ENCODE assay signal across 23 mouse cellular contexts in genomic region chr9:23151953-23152490, GRCm38 (mm10).
DNase-seq lines count a peak whose midpoint lies in the region; ATAC-seq and TF ChIP-seq lines count a peak whose summit lies in the region.
"Had no signal": no experiment of that assay in that cellular context is flagged by ENCODE, and none has a peak within 500 bp of the region (broad histone marks: within the 10 kb centered on the region; RNA-seq: fewer than 3 reads in every experiment).

No protein-coding gene starts in this region.

- no peaks in the 10 kb centered on the region for H3K27me3 ChIP-seq in lung, postnatal 0 days (replicated peaks; ENCODE audit: insufficient read depth, low read length)
- no peaks in the 10 kb centered on the region for H3K27me3 ChIP-seq in intestine, embryonic 15.5 days (replicated peaks)
- no peaks in the 10 kb centered on the region for H3K27me3 ChIP-seq in stomach, postnatal 0 days (ENCODE audit: control insufficient read depth, insufficient read depth, low read length)
- H3K27me3 ChIP-seq: embryonic facial prominence, embryonic 13.5 days; forebrain, embryonic 13.5 days; hindbrain, embryonic 13.5 days; Patski had no signal

- no peak for TF ChIP-seq CTCF in lung, postnatal 0 days (IDR thresholded peaks at IDR 0.05)
- TF ChIP-seq CTCF in stomach, postnatal 0 days (IDR thresholded peaks at IDR 0.05; ENCODE audit: low read depth): no peak

- H3K36me3 ChIP-seq in lung, postnatal 0 days (ENCODE audit: insufficient read depth, low read length): no peaks in the 10 kb centered on the region
- no peaks in the 10 kb centered on the region for H3K36me3 ChIP-seq in intestine, embryonic 15.5 days
- no peaks in the 10 kb centered on the region for H3K36me3 ChIP-seq in stomach, postnatal 0 days (ENCODE audit: control insufficient read depth, insufficient read depth, low read length)
- H3K36me3 ChIP-seq: embryonic facial prominence, embryonic 10.5 days; embryonic facial prominence, embryonic 13.5 days; forebrain, embryonic 10.5 days; hindbrain, embryonic 13.5 days had no signal

- no peak for ATAC-seq in lung, postnatal 0 days
- ATAC-seq in intestine, embryonic 15.5 days: peak; percentile 80
- ATAC-seq in stomach, postnatal 0 days (ENCODE audit: low FRiP score, low TSS enrichment): peak; percentile 63; the same call in 1 of the 2 replicates
- no peak for ATAC-seq in granulocyte monocyte progenitor cell, adult 5-6 weeks (replicated peaks; ENCODE audit: poor library complexity, severe bottlenecking)
- ATAC-seq: forebrain, embryonic 13.5 days; forebrain, embryonic 16.5 days; hindbrain, embryonic 16.5 days; Patski had no signal

- H3K4me1 ChIP-seq in lung, postnatal 0 days (ENCODE audit: insufficient read depth, low read depth, low read length): no peaks in the 10 kb centered on the region
- H3K4me1 ChIP-seq in intestine, embryonic 15.5 days (replicated peaks): no peaks in the 10 kb centered on the region
- H3K4me1 ChIP-seq in stomach, postnatal 0 days (replicated peaks; ENCODE audit: control insufficient read depth, insufficient read depth): no peaks in the 10 kb centered on the region
- H3K4me1 ChIP-seq: embryonic facial prominence, embryonic 10.5 days; forebrain, embryonic 10.5 days; hindbrain, embryonic 13.5 days had no signal

- H3K4me3 ChIP-seq in lung, postnatal 0 days (ENCODE audit: low read depth, low read length): no peak overlapping the region
- H3K4me3 ChIP-seq in intestine, embryonic 15.5 days (replicated peaks): no peak overlapping the region
- H3K4me3 ChIP-seq in stomach, postnatal 0 days (ENCODE audit: low read depth, low read length): no peak overlapping the region
- H3K4me3 ChIP-seq: embryonic facial prominence, embryonic 10.5 days; embryonic facial prominence, embryonic 13.5 days; forebrain, embryonic 10.5 days; forebrain, embryonic 13.5 days; hindbrain, embryonic 13.5 days had no signal

- H3K9me3 ChIP-seq in lung, postnatal 0 days (ENCODE audit: low read length): no peaks in the 10 kb centered on the region
- H3K9me3 ChIP-seq in intestine, embryonic 15.5 days: no peaks in the 10 kb centered on the region
- no peaks in the 10 kb centered on the region for H3K9me3 ChIP-seq in stomach, postnatal 0 days (ENCODE audit: control insufficient read depth, low read length)
- H3K9me3 ChIP-seq: embryonic facial prominence, embryonic 10.5 days; embryonic facial prominence, embryonic 13.5 days; forebrain, embryonic 10.5 days; forebrain, embryonic 13.5 days; hindbrain, embryonic 13.5 days had no signal

- 55% methylated on average over 1 of the region's 1 CpGs for WGBS in lung, postnatal 0 days
- WGBS in intestine, embryonic 15.5 days: 42% methylated on average over 1 of the region's 1 CpGs
- WGBS in stomach, postnatal 0 days: 48% methylated on average over 1 of the region's 1 CpGs

- TF ChIP-seq EP300 in lung, postnatal 0 days (IDR thresholded peaks at IDR 0.05): no peak
- TF ChIP-seq EP300 in stomach, postnatal 0 days (optimal IDR thresholded peaks at IDR 0.05): no peak

- no peak overlapping the region for H3K9ac ChIP-seq in lung, postnatal 0 days (replicated peaks; ENCODE audit: low read depth)
- H3K9ac ChIP-seq in intestine, embryonic 15.5 days: no peak overlapping the region
- no peak overlapping the region for H3K9ac ChIP-seq in stomach, postnatal 0 days (ENCODE audit: low read length)
- H3K9ac ChIP-seq: embryonic facial prominence, embryonic 13.5 days; forebrain, embryonic 13.5 days; hindbrain, embryonic 13.5 days had no signal

- H3K27ac ChIP-seq in lung, postnatal 0 days (ENCODE audit: low read length): no peak overlapping the region
- no peak overlapping the region for H3K27ac ChIP-seq in intestine, embryonic 15.5 days
- H3K27ac ChIP-seq in stomach, postnatal 0 days (replicated peaks): no peak overlapping the region
- H3K27ac ChIP-seq: embryonic facial prominence, embryonic 10.5 days; embryonic facial prominence, embryonic 13.5 days; forebrain, embryonic 10.5 days; forebrain, embryonic 13.5 days; hindbrain, embryonic 13.5 days had no signal

- DNase-seq in lung, postnatal 0 days (ENCODE audit: low spot score): peak; percentile 16
- no peak for DNase-seq in lung, postnatal 36 days
- peak; percentile 51 for DNase-seq in NIH3T3 (ENCODE audit: low read depth)
- no peak for DNase-seq in stomach, postnatal 0 days (ENCODE audit: low spot score)
- DNase-seq in adrenal gland, postnatal 4 days (ENCODE audit: low spot score in 2 of 2): no peak
- DNase-seq: adrenal gland, adult 2 months; adrenal gland, postnatal 14 days; cerebellum, adult 11-12 months; cerebellum, adult 8-10 months; gastrocnemius, postnatal 10 days; kidney, adult 11 months; kidney, adult 8-10 months had no signal

- H3K4me2 ChIP-seq in lung, postnatal 0 days (replicated peaks; ENCODE audit: low read depth, low read length): no peak overlapping the region
- H3K4me2 ChIP-seq in intestine, embryonic 15.5 days (replicated peaks): no peak overlapping the region
- no peak overlapping the region for H3K4me2 ChIP-seq in stomach, postnatal 0 days (replicated peaks; ENCODE audit: low read depth)
- H3K4me2 ChIP-seq: embryonic facial prominence, embryonic 13.5 days; forebrain, embryonic 13.5 days; heart, embryonic 11.5 days; hindbrain, embryonic 13.5 days had no signal

Comparison
In these comparisons a context has a peak if more than half of its experiments do, and no peak if none do; other contexts are left out.
1. DNase-seq: peak in lung, postnatal 0 days (single experiment) and NIH3T3 (single experiment); none in lung, postnatal 36 days (single experiment), stomach, postnatal 0 days (single experiment) and adrenal gland, postnatal 4 days (0 of 2).
2. ATAC-seq: peak in intestine, embryonic 15.5 days (single experiment) and stomach, postnatal 0 days (single experiment); none in lung, postnatal 0 days (single experiment) and granulocyte monocyte progenitor cell, adult 5-6 weeks (single experiment).